Mouse (Mus musculus) heart, adult 2 months (tissue): ENCODE results near the gene Dgke.

Experiments used
- CTCF ChIP-seq: fragments of 200-600 bp; IDR thresholded peaks from 2 replicates; pipeline ENCODE4 v1.8.1; 2022; ENCODE audit warnings: antibody characterized with exemption, mild to moderate bottlenecking, moderate library complexity
- POLR2A ChIP-seq: fragments of 200-500 bp; IDR thresholded peaks from 2 replicates; pipeline ENCODE4 v1.6.1; 2011; ENCODE audit warnings: mild to moderate bottlenecking, low read depth, low read length, control low read depth; ENCODE audit not compliant: insufficient read depth

GRCm38 (mm10) chr11:89017514-89018182 is 49.0 kb downstream of the Dgke start:
- TF ChIP-seq POLR2A (no peak), CTCF (no peak)
